Mouse (Mus musculus): ENCODE measurements around the gene Nckap5.

The Nckap5 gene

DNA sequence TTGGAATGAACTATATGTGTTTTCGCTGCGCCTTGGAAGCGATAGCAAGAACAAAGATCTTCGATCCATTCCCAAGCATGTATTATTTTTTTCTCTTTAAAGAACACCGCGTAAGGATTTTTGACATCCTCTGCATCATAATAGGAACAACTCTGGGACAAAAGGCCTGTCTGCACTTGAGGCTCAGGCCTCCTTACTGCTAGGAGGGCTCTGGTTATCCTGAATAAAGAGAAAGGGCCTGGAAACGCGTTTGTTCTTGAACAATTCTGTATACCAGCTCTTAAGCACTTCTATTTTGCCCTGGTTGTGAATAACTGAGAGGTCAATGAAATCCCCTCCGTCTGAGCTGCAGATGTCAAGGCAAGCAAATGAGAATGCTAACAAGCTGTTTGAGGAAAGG, 937.4 kb downstream of the Nckap5 start:
- no peak for DNase-seq (ENCODE audit: low spot score)

DNA sequence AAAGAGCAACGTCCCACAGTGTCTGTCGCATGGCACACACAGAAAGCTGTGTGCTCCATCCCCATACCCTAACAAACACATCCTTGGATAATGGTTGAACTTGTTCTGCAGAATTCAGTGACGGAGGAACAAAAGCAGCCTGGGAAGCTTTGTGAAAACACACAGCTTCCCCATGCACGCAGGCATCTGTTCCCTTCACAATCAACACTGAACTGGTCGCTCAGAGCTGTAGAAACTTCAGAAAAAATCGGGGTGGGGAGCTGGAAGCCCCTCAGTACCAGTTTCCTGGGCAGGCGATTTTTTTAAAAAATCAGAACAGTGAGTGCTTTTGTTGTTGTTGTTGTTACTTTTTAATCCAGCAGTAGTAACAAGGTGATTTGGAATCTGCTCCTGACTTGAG, 960.5 kb downstream of the Nckap5 start:
- no peak for DNase-seq (ENCODE audit: low spot score)
